Mouse (Mus musculus) hematopoietic stem cell, adult 5-6 weeks (primary cell): ENCODE data around the gene Nfkb1. TPM values are rescaled to one million over a fixed set of nuclear protein-coding genes. Genes with fewer than 3 reads are reported as not detected.
A peak's percentile ranks its signal among the peaks of the same experiment; 100 is the strongest.

Experiments used
- ATAC-seq, 2 experiments: fragments of 125-278 bp in 1 of 2; replicated peaks in 1 of 2; 2 replicates each; pipeline ENCODE4 v1.8.0; 2016 to 2017; ENCODE audit warnings: inconsistent platforms in 2 of 2, mild to moderate bottlenecking in 2 of 2, moderate number of reproducible peaks in 2 of 2, low read depth in 1 of 2, moderate TSS enrichment in 1 of 2; ENCODE audit not compliant: low FRiP score in 2 of 2, poor library complexity in 2 of 2, severe bottlenecking in 2 of 2, insufficient read depth in 1 of 2, low TSS enrichment in 1 of 2
- total RNA-seq: library from RNA; stranded (forward); fragments of 172-1452, 232-1000 nt; gene quantifications from 2 replicates; pipeline ENCODE4 v1.2.3, GENCODE M21; 2017

Gene Nfkb1
- total RNA-seq, 1 experiment from 2014 or later = 128 TPM

DNA sequence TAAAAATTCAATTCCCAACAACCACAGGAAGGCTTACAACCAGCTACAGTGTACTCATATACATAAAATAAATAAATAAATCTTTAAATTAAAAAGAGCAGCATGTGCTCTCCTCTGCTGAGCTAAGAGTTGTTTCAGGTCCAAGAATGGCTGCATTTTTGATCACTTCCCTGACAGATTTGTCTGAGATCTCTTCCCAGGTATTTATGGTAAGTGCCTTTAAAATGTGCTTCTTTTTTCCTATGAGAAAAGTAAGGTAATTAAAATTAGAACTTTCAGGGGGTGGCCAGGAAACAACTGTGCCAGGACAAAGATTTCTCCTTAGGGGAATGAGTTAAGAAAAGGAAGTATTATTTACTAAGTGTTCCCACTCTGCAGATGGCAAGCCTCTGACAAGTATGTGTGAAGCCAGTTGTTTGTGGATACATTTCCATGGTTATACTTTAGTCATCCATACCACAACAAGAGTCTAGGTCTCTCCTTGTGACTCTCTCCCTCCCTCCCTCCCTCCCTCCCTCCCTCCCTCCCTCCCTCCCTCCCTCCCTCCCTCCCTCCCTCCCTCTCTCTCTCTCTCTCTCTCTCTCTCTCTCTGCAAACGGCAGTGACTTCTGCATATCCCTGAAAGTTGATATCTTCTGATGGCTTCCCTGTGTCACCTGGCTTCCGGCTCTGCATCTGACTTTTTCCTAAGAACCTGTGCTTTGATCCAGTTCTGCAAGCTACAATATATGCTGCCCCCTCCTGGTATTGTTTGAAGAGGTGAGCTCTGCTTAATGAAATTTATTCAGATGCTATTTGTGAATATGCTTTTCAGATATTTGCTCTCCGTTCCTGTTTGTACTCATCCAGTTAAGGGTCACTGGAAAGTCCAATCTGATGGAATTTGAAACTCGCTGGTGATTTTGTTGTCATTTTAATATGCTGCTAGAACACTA, 21.9 kb upstream of the Nfkb1 start:
- ATAC-seq = peak in 1 of 2 experiments; percentile 25; a peak in 1 of 4 replicates

GRCm38 (mm10) chr3:135711613-135712012, 20.3 kb upstream of the Nfkb1 start:
- no peak for ATAC-seq

- no peak for ATAC-seq
Measured at GRCm38 (mm10) chr3:135711040-135711570, 19.8 kb upstream of the Nfkb1 start.

GRCm38 (mm10) chr3:135703307-135703706, 12.0 kb upstream of the Nfkb1 start:
- ATAC-seq = no peak

DNA sequence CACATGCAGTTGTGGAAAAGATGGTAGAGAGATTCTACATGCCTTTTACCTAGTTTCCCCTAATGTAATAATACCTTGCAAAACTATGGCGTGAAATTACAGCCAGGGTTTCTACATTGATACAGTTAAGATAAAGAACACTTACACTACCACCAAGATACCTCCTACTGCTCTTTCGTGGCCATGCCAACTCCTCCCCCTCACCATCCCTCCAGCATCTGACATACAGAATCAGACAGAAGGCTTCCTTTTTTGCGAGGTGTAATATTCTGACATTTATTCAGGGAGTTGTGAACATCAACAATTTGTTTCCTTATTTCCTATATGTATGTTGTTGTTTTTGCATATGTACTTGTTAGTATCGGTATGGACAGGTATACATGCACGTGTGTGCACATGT, 11.3 kb upstream of the Nfkb1 start:
- no peak for ATAC-seq

DNA sequence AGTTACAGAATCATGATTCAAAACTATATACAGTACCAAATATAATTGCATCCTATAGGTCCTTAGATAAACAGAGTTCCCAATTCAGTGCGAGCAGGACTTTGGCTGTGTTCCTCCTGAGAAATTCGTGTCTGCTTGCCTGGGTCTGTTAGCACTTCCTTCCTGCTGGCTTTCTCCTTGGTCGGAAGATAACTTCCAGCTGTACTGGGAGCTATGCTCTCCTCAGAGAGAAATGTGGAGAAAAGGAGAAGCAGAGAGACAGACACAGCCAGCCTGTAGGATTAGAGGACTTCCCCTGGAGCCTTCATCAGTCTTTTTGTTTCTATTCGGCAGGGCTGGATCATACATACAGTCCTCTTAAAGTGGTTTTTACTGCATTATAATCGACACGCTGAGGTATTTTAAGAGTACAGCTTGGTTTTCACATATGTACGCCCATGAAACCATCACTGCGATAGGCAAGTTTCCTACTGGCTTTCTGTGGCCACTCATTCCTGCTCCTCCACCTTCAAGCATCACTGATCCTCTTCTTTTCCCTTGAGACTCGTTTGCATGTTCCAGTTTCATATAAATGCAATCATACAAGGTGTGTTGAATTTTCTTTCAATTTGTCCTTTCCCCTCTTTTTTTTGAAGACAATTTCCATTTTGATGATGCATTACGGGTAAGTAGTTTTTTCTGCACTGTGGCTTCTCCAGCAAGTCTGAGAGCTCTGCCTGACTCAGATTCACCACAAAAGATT, 8.3 kb upstream of the Nfkb1 start:
- ATAC-seq = peak; percentile 43 to 58

DNA sequence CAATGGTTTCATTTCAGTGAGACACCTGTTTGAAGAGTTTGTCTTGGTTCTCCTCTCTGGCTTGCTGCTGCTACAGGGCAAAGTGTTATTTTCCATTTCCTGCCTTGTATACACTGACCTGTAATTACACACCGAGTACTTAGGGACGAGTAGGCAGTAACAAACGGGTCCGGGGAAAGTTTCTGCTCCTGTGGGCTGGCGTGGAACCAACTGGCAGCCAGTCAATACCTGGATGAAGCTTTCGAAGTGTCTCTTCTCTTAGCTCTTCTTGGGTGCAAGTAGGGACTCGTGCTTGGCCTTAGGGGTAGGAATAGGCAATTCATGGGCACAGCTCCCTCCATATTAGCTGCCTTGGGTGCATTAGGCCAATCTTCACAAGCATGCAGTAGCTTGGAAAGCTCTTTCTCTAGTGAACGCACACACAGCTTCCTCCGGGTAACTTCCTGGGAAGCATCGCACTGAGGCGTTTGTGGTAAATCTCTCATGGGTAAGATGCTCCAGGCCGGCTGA, 7.2 kb upstream of the Nfkb1 start:
- 0 out of 4 replicates have a peak, but pooled peaks of 1 of the 2 experiments have one; percentile 12 for ATAC-seq

GRCm38 (mm10) chr3:135696262-135696661, 4.9 kb upstream of the Nfkb1 start:
- ATAC-seq = no peak

DNA sequence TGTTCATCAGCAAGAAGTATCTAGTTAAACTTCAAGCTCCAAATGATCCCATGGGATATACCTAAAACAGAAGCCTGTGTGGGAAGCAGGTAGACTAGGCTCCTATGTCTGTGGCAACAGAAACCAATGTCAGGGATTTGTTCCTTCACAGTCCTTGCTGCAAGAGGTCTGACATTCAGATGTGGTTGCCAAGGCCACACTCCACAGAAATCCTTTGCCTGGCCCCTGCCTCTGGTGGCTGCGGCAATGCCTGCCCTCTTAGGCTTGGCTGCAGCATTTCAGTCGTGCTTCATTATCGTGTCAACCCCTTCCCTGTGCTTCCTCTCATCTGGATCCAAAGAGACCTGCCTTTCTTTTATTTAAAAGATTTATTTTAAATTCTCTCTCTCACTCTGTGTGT, 1.7 kb upstream of the Nfkb1 start:
- 0 out of 4 replicates have a peak, but pooled peaks have one; percentile 16 to 19 for ATAC-seq

GRCm38 (mm10) chr3:135690568-135691190, 668 bp downstream of the Nfkb1 start:
- ATAC-seq = peak; percentile 4 to 8; a peak in 1 of 4 replicates

DNA sequence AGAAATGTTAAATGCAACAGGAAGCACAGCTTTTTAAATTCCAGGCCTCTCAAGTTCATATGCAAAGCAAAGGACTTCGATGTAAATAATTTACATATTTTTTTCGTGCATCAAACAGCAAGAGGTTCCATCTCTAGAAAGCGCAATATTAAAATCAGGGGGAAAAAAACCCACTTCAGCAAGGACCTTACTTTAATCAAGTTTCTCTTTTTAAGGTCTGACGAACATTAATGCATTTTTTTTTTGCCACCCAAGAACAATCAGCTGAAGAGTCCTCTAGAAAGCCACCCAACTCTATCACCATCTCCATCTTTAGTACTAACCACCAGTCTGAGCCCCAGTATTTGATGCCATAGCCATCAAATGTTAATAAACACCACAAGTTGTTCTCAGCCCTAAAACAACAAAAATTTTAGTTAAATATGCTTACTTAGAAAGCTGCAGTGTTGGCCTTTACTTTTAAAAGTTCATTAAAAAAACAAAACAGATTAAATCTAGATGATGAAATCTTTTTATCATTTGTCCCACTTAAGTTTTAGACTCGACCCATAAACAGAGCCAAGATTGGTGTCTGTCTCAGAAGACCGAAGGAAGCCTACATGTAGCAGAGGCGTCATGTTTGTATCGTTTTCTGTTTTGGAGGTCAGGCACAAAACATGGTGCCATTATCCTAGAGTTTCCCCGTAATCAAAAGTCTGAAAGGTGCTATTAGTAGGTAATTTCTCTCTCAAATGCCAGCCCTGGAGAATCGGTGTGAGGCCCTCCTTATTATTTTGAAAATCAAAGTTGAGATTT, 1.4 kb downstream of the Nfkb1 start:
- ATAC-seq = no peak

- ATAC-seq = no peak
Measured at GRCm38 (mm10) chr3:135688970-135689772, 2.2 kb downstream of the Nfkb1 start.

- ATAC-seq = no peak
Measured at GRCm38 (mm10) chr3:135687965-135688364, 3.4 kb downstream of the Nfkb1 start.

DNA sequence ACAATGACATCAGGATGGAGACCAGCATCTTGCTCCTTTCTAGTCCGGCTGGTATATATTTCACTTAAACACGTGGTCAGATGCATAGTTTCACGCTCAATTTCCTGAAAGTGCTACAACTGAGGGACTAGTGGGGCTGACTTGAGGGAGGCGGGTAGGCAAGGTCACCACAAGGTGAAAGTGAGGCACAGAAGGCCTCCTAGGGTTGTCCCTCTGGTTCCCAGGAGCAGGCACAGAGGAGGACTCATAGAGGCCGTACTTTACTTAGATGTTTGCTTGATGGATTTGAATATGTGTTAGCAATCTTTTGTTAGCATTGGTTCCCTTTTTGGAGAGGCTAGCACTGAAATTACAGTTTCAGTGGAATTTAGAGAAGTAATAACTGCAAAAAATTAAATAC, 4.9 kb downstream of the Nfkb1 start:
- ATAC-seq = peak in 1 of 2 experiments; percentile 22; a peak in 2 of 4 replicates

GRCm38 (mm10) chr3:135683275-135683674, 8.1 kb downstream of the Nfkb1 start:
- peak; percentile 19 to 55; a peak in 2 of 4 replicates for ATAC-seq

- no peak for ATAC-seq
Measured at GRCm38 (mm10) chr3:135682240-135682639, 9.1 kb downstream of the Nfkb1 start.
